Mouse (Mus musculus): ENCODE measurements around the gene Gm13276. TPM values are rescaled to one million over a fixed set of nuclear protein-coding genes. Genes with fewer than 3 reads are reported as not detected.

The Gm13276 gene
- polyA plus RNA-seq, 1 experiment from 2014 or later, result 0.38 TPM

Other genes with a start within 250 kb of the Gm13276 start
- gene Ifna15, start 227.5 kb upstream of the Gm13276 start, polyA plus RNA-seq (2015; fragmentation: Nextera tagmentation; extraction: Ambion mirVana), result not detected in 2 replicates
- gene Ifna14, start 213.9 kb upstream of the Gm13276 start, polyA plus RNA-seq (2015; fragmentation: Nextera tagmentation; extraction: Ambion mirVana), result not detected in 2 replicates
- gene Ifna9, start 193.3 kb upstream of the Gm13276 start, polyA plus RNA-seq (2015; fragmentation: Nextera tagmentation; extraction: Ambion mirVana), result not detected in 2 replicates
- gene Ifna12, start 182.3 kb upstream of the Gm13276 start, polyA plus RNA-seq (2015; fragmentation: Nextera tagmentation; extraction: Ambion mirVana), result not detected in 2 replicates
- not detected in 2 replicates for gene C87499, start 151.3 kb upstream of the Gm13276 start, polyA plus RNA-seq (2015; fragmentation: Nextera tagmentation; extraction: Ambion mirVana)
- gene Ifna13, start 141.2 kb upstream of the Gm13276 start, polyA plus RNA-seq (2015; fragmentation: Nextera tagmentation; extraction: Ambion mirVana), result not detected in 2 replicates
- gene Ifna16, start 108.8 kb upstream of the Gm13276 start, polyA plus RNA-seq (2015; fragmentation: Nextera tagmentation; extraction: Ambion mirVana), result not detected in 2 replicates
- gene Ifna2, start 101.8 kb upstream of the Gm13276 start, polyA plus RNA-seq (2015; fragmentation: Nextera tagmentation; extraction: Ambion mirVana), result not detected in 2 replicates
- gene Ifnab, start 94.3 kb upstream of the Gm13276 start, polyA plus RNA-seq (2015; fragmentation: Nextera tagmentation; extraction: Ambion mirVana), result not detected in 2 replicates
- 0.80 and 0.97 TPM in 2 replicates for gene Gm26566, start 63.9 kb upstream of the Gm13276 start, polyA plus RNA-seq (2015; fragmentation: Nextera tagmentation; extraction: Ambion mirVana)
- gene Klhl9, start 63.2 kb upstream of the Gm13276 start, polyA plus RNA-seq (2015; fragmentation: Nextera tagmentation; extraction: Ambion mirVana), result 75.3 and 89.4 TPM in 2 replicates
- not detected in 2 replicates for gene Gm13271, start 30.8 kb upstream of the Gm13276 start, polyA plus RNA-seq (2015; fragmentation: Nextera tagmentation; extraction: Ambion mirVana)
- 0.39 and 0.80 TPM in 2 replicates for gene Gm13283, start 25.6 kb upstream of the Gm13276 start, polyA plus RNA-seq (2015; fragmentation: Nextera tagmentation; extraction: Ambion mirVana)
- 0.63 TPM in 1 of 2 replicates, not detected in the other for gene Gm13290, start 11.9 kb upstream of the Gm13276 start, polyA plus RNA-seq (2015; fragmentation: Nextera tagmentation; extraction: Ambion mirVana)
- not detected in 2 replicates for gene Gm13289, start 8.8 kb upstream of the Gm13276 start, polyA plus RNA-seq (2015; fragmentation: Nextera tagmentation; extraction: Ambion mirVana)
- not detected in 2 replicates for gene Gm13272, start 5.9 kb upstream of the Gm13276 start, polyA plus RNA-seq (2015; fragmentation: Nextera tagmentation; extraction: Ambion mirVana)
- not detected in 2 replicates for gene Ifnz, start 3.6 kb upstream of the Gm13276 start, polyA plus RNA-seq (2015; fragmentation: Nextera tagmentation; extraction: Ambion mirVana)
- gene Gm13277, start 2.9 kb downstream of the Gm13276 start, polyA plus RNA-seq (2015; fragmentation: Nextera tagmentation; extraction: Ambion mirVana), result not detected in 2 replicates
- gene Gm13278, start 5.8 kb downstream of the Gm13276 start, polyA plus RNA-seq (2015; fragmentation: Nextera tagmentation; extraction: Ambion mirVana), result not detected in 2 replicates
- gene Gm13275, start 8.8 kb downstream of the Gm13276 start, polyA plus RNA-seq (2015; fragmentation: Nextera tagmentation; extraction: Ambion mirVana), result not detected in 2 replicates
- gene Gm13279, start 11.7 kb downstream of the Gm13276 start, polyA plus RNA-seq (2015; fragmentation: Nextera tagmentation; extraction: Ambion mirVana), result not detected in 2 replicates
- 1.1 TPM in 2 replicates for gene Gm13285, start 14.0 kb downstream of the Gm13276 start, polyA plus RNA-seq (2015; fragmentation: Nextera tagmentation; extraction: Ambion mirVana)
- not detected in 2 replicates for gene Gm13287, start 17.5 kb downstream of the Gm13276 start, polyA plus RNA-seq (2015; fragmentation: Nextera tagmentation; extraction: Ambion mirVana)
- gene Gm13288, start 19.8 kb downstream of the Gm13276 start, polyA plus RNA-seq (2015; fragmentation: Nextera tagmentation; extraction: Ambion mirVana), result 0.08 TPM in 1 of 2 replicates, not detected in the other
- not detected in 2 replicates for gene Ifna7, start 30.5 kb downstream of the Gm13276 start, polyA plus RNA-seq (2015; fragmentation: Nextera tagmentation; extraction: Ambion mirVana)
- gene Ifna11, start 34.2 kb downstream of the Gm13276 start, polyA plus RNA-seq (2015; fragmentation: Nextera tagmentation; extraction: Ambion mirVana), result not detected in 2 replicates
- not detected in 2 replicates for gene Ifna6, start 41.7 kb downstream of the Gm13276 start, polyA plus RNA-seq (2015; fragmentation: Nextera tagmentation; extraction: Ambion mirVana)
- gene Ifna5, start 49.8 kb downstream of the Gm13276 start, polyA plus RNA-seq (2015; fragmentation: Nextera tagmentation; extraction: Ambion mirVana), result not detected in 2 replicates
- not detected in 2 replicates for gene Ifna4, start 56.2 kb downstream of the Gm13276 start, polyA plus RNA-seq (2015; fragmentation: Nextera tagmentation; extraction: Ambion mirVana)
- not detected in 2 replicates for gene Ifna1, start 64.4 kb downstream of the Gm13276 start, polyA plus RNA-seq (2015; fragmentation: Nextera tagmentation; extraction: Ambion mirVana)
- not detected in 2 replicates for gene Ifne, start 94.5 kb downstream of the Gm13276 start, polyA plus RNA-seq (2015; fragmentation: Nextera tagmentation; extraction: Ambion mirVana)

Data from intestine, embryonic 15.5 days (tissue).